Mouse (Mus musculus): ENCODE measurements around the gene Atg5. TPM values are rescaled to one million over a fixed set of nuclear protein-coding genes. Genes with fewer than 3 reads are reported as not detected.

Atg5 gene
- polyA plus RNA-seq, 1 experiment from 2014 or later, result 54.0 TPM

DNA sequence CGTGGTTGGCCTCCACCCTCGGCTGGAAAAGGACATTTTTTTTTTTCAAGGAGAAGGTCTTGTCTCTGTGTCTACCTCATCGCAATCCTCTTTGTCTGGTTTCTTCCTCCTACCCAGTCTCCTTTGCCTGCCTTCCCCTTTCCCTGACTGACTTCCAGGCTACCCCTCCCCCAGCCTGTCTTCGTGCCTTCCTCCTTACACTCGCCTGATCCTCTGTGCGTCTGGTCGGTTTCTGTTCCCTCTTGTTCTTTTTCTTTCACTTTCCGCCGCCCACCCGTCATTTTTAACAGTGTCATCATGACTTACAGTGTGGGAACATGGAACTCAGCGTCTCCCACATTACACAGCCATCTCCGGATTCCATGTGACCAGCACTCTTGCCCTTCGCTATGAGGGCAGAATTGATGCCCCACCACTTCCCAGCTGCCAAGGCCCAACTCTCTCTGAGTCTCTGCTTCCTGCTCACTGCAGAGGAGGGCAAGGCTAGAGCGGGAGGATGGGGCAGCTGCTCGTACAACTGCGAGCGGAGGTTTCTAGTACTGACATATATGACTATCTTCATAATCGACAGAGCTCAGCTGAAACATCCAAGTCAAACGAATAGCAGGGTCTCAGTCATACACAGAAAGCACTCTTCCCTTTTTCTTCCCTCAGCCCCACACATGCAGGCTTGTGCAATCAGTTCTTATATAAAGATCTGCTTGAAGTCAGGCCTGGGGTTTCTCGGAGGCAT is 112.5 kb downstream of the Atg5 start:
- no peaks in the 10 kb centered on the region for H3K9me3 ChIP-seq
- WGBS, result 52% methylated on average over 20 of the region's 20 CpGs
- no peak overlapping the region for H3K9ac ChIP-seq
- peaks cover 18% of the 10 kb centered on the region for H3K4me1 ChIP-seq (replicated peaks)
- no peaks in the 10 kb centered on the region for H3K27me3 ChIP-seq
- H3K27ac ChIP-seq (replicated peaks), result 0 out of 2 replicates have a peak overlapping the region, but pooled peaks have one; percentile 23
- no peak overlapping the region for H3K4me3 ChIP-seq
- H3K4me2 ChIP-seq, result no peak overlapping the region
- H3K36me3 ChIP-seq, result no peaks in the 10 kb centered on the region
- peak; percentile 25 for ATAC-seq (ENCODE audit: low read depth)

DNA sequence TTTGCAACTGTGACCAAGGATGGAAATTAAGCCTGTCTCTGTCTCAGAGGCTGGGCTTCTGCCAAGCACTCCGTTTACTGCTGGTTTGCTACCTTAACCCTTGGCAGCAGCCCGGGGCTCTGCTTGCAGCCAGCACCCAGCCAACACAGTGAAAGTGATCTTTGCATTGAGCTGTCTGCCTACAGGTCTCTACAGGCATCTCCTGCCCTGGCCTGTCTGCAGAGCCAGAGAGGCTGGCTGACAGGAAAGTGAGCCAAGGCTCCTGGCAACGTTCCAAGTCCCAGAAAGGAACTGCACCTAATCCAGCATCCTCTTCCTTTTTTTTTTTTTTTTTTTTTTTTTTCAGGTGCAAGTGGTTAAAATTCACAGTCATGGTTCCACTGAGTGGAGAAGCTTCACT is 113.2 kb downstream of the Atg5 start:
- peak; percentile 77 for ATAC-seq (ENCODE audit: low read depth)
- Histone ChIP-seq H3K27me3 (no peaks in the 10 kb centered on the region), H3K4me1 (replicated peaks) (peaks cover 18% of the 10 kb centered on the region), H3K9ac (no peak overlapping the region), H3K36me3 (no peaks in the 10 kb centered on the region), H3K4me3 (no peak overlapping the region), H3K27ac (replicated peaks) (no peak overlapping the region), H3K4me2 (no peak overlapping the region), H3K9me3 (no peaks in the 10 kb centered on the region)
- WGBS, result 39% methylated on average over 3 of the region's 3 CpGs

DNA sequence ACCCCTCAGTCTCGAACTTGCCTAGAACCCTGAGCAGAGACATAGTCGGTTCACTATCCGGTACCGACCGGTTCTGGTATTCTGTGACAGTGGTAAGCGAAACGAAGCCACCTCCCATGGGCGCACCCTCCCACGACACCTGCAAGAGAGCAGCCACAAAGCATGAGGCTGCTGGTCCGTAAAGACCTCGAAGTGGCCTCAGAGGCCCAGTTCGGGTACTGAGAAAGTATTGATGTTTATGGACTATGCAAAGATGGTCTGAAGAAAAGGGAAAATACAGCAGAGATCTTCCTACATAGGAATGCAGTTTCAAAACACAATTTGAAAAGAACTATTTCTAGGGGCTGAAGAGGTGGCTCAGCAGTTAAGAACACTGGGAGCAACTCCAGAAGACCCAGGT is 113.8 kb downstream of the Atg5 start:
- H3K27ac ChIP-seq (replicated peaks), result no peak overlapping the region
- H3K27me3 ChIP-seq, result no peaks in the 10 kb centered on the region
- peaks cover 18% of the 10 kb centered on the region for H3K4me1 ChIP-seq (replicated peaks)
- H3K4me2 ChIP-seq, result no peak overlapping the region
- H3K9me3 ChIP-seq, result no peaks in the 10 kb centered on the region
- no peak overlapping the region for H3K4me3 ChIP-seq
- WGBS, result 89% methylated on average over 12 of the region's 12 CpGs
- no peaks in the 10 kb centered on the region for H3K36me3 ChIP-seq
- no peak overlapping the region for H3K9ac ChIP-seq
- no peak for ATAC-seq (ENCODE audit: low read depth)

DNA sequence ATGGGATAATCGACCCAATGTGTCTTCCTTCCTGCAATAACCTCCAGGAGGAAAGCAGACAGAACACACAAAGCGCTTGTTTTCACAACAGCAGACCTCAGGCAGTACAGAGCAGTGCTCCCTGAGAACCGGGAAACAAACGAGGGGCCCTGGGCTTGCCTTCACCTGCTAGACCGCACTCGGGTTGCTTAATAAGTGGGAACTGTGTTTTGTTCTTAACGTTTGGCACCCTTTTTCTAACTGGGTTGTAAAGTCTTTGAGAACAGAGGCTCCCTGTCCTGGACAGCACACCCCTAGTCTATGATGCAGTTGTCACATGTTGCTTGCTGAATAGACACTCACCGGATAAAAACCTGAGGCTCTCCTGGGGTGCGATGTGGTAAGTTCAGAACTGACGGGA is 115.1 kb downstream of the Atg5 start:
- H3K4me3 ChIP-seq, result no peak overlapping the region
- H3K27me3 ChIP-seq, result no peaks in the 10 kb centered on the region
- ATAC-seq (ENCODE audit: low read depth), result no peak
- H3K4me1 ChIP-seq (replicated peaks), result peaks cover 18% of the 10 kb centered on the region
- H3K4me2 ChIP-seq, result no peak overlapping the region
- WGBS, result 68% methylated on average over 10 of the region's 10 CpGs
- no peaks in the 10 kb centered on the region for H3K36me3 ChIP-seq
- no peaks in the 10 kb centered on the region for H3K9me3 ChIP-seq
- no peak overlapping the region for H3K9ac ChIP-seq
- H3K27ac ChIP-seq (replicated peaks), result no peak overlapping the region

DNA sequence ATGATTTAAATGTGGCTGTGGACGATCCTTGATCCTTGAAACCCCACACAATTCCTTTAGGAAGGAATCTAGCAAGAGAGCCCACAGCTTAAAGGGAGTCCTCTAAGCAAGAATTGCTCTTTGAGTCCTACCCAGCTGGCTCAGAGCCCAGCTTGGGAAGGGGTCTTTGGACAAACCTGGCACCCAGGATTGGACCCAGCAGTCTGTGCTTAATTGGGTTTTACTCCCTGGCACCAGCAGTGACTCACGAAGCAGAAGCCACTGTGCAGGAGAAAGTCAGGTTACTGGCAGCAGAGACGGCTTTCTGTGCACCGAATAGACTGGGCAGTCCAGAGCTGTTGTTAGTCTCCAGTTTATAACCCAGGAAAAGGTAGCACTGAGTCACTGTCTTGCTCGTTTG is 117.1 kb downstream of the Atg5 start:
- no peak for ATAC-seq (ENCODE audit: low read depth)
- H3K36me3 ChIP-seq, result no peaks in the 10 kb centered on the region
- H3K27ac ChIP-seq (replicated peaks), result no peak overlapping the region
- WGBS, result 70% methylated on average over 5 of the region's 5 CpGs
- H3K27me3 ChIP-seq, result no peaks in the 10 kb centered on the region
- no peak overlapping the region for H3K4me2 ChIP-seq
- H3K9me3 ChIP-seq, result no peaks in the 10 kb centered on the region
- peaks cover 15% of the 10 kb centered on the region for H3K4me1 ChIP-seq (replicated peaks)
- no peak overlapping the region for H3K9ac ChIP-seq
- H3K4me3 ChIP-seq, result no peak overlapping the region

DNA sequence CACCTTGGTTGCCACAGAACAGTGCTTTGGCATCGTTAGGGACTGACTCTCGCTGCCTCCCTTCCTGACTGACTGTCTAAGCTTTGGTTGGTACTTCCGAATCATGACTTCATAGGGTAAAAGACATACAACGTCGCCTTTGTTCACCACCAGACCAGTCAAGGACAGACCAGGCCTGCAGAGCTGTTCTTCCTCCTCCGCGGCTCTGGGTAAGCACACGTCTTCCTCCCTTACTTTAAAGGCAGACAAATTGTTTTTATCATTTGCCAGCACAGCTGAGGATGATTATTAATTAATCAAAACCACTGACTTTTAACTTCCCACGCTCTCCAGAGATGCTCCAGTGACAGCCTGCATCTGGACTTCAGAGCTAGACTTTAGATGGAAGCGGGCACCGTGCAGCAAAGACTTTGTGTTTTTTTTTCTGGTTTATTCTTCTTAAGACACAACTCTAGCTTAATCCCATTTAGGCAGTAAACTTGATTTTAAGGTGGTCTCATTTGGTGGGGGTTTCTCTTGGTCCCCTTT is 120.6 kb downstream of the Atg5 start:
- Histone ChIP-seq H3K36me3 (no peaks in the 10 kb centered on the region), H3K4me1 (replicated peaks) (no peaks in the 10 kb centered on the region), H3K27ac (replicated peaks) (no peak overlapping the region), H3K9me3 (no peaks in the 10 kb centered on the region), H3K9ac (no peak overlapping the region), H3K4me3 (no peak overlapping the region), H3K27me3 (no peaks in the 10 kb centered on the region), H3K4me2 (no peak overlapping the region)
- ATAC-seq (ENCODE audit: low read depth), result no peak
- WGBS, result 81% methylated on average over 11 of the region's 11 CpGs

DNA sequence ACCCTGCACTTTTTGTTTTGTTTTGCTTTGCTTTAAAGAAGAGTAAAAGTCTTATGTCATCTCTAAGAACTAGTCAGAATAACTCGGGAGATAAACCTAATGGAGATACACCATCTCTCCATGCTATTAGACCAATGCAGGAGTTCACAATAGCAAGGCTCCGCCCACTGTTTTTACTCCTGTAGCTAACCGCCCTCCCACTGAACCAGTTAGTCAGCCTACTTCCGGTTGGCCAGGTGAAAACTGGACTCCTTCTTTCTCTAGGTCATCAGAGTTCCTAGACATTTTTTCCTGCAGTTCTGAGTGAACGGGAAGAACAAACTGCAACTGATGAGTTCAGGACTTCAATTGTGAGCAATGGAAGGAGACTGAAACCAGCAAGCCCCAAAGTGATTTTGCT is 122.1 kb downstream of the Atg5 start:
- WGBS, result 79% methylated on average over 5 of the region's 5 CpGs
- Histone ChIP-seq H3K9ac (no peak overlapping the region), H3K4me1 (replicated peaks) (no peaks in the 10 kb centered on the region), H3K4me2 (no peak overlapping the region), H3K4me3 (no peak overlapping the region), H3K9me3 (no peaks in the 10 kb centered on the region), H3K36me3 (no peaks in the 10 kb centered on the region), H3K27ac (replicated peaks) (no peak overlapping the region), H3K27me3 (no peaks in the 10 kb centered on the region)
- no peak for ATAC-seq (ENCODE audit: low read depth)

DNA sequence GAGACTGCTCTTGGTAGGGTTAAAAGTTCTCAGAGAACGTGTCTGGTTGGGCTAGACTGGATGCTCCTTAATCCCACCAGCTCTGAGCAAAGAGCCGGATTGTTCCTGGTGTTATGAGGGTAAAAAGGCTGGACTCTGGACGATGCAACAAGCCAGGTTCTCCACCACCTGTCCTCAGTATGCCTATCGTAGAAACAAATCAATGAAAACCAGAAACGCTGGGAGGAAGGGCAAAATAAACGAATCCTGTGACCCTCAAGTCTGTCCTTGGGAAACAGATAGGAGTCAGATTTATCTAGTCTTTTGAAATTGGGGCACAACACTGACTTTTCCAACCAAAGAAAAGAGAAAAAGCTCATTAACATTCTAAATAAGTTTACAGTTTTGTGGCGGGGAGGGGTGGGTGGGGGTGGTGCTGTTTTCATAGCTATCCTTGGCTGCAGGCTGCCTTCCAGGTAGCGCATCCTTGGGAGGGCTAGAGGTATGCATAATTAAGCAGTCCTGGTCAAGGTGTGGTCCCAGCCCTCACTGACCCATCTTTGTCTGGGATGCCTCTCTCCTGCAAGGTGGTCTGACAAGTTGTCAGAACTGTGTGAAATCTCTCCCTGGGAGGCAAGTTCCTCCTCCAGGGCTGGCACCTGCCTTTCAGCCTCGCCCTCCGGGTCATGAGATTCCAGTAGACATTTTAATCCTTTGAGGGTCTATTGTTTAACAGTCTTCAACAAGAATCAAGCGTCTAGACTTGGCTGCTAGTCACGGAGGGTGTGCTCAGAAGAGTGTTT is 123.5 kb downstream of the Atg5 start:
- H3K4me1 ChIP-seq (replicated peaks), result no peaks in the 10 kb centered on the region
- no peak overlapping the region for H3K4me3 ChIP-seq
- H3K36me3 ChIP-seq, result no peaks in the 10 kb centered on the region
- no peak overlapping the region for H3K27ac ChIP-seq (replicated peaks)
- H3K9me3 ChIP-seq, result no peaks in the 10 kb centered on the region
- no peaks in the 10 kb centered on the region for H3K27me3 ChIP-seq
- no peak for ATAC-seq (ENCODE audit: low read depth)
- WGBS, result 51% methylated on average over 12 of the region's 12 CpGs
- no peak overlapping the region for H3K4me2 ChIP-seq
- H3K9ac ChIP-seq, result no peak overlapping the region

DNA sequence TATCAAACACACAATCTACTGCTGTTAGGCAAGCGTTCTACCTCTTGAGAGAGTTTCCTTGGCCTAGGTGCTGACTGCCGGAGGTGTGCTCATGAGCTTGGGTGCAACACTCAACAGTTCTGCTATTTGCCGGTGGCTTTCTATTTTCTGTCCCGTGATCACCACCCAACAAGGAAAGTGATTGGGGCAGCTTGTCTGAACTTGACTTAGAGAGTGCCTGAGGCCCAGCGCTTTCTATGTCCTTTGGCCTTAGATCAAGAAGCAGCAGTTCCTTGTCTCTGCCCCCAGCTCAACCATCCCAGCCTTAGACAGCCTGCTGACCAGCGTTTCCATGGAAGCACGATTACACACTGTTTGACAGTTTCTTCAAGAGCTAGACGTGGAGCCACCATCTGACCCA is 124.7 kb downstream of the Atg5 start:
- no peaks in the 10 kb centered on the region for H3K9me3 ChIP-seq
- H3K27ac ChIP-seq (replicated peaks), result no peak overlapping the region
- no peak for ATAC-seq (ENCODE audit: low read depth)
- no peak overlapping the region for H3K9ac ChIP-seq
- 84% methylated on average over 8 of the region's 8 CpGs for WGBS
- H3K4me3 ChIP-seq, result no peak overlapping the region
- H3K4me2 ChIP-seq, result no peak overlapping the region
- H3K4me1 ChIP-seq (replicated peaks), result no peaks in the 10 kb centered on the region
- H3K27me3 ChIP-seq, result no peaks in the 10 kb centered on the region
- H3K36me3 ChIP-seq, result no peaks in the 10 kb centered on the region

DNA sequence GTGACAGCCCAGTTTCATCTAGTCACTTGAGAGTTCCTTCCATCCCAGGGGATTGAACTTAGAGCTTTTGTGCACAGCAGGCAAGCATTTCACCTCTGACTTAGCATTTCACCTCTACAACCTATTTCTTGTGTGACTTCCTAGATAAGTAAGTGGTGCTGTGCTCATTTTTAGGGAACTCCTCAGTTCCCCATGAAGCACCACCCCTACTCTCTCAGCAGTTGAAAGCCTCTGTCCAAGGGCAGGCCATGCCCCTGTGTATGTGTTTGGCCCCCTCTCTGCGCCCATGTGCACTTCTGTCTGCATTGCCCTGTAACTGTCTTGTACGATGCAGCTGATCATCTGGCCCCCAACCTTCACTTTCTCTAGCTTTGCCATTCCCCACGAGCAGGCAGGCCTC is 132.0 kb downstream of the Atg5 start:
- H3K9me3 ChIP-seq, result no peaks in the 10 kb centered on the region
- no peaks in the 10 kb centered on the region for H3K36me3 ChIP-seq
- no peak overlapping the region for H3K9ac ChIP-seq
- 36% methylated on average over 3 of the region's 3 CpGs for WGBS
- 0 out of 2 replicates have a peak, but pooled peaks cover 3% of the 10 kb centered on the region for H3K27me3 ChIP-seq
- no peak overlapping the region for H3K4me3 ChIP-seq
- no peak for ATAC-seq (ENCODE audit: low read depth)
- H3K27ac ChIP-seq (replicated peaks), result no peak overlapping the region
- no peaks in the 10 kb centered on the region for H3K4me1 ChIP-seq (replicated peaks)
- H3K4me2 ChIP-seq, result no peak overlapping the region

DNA sequence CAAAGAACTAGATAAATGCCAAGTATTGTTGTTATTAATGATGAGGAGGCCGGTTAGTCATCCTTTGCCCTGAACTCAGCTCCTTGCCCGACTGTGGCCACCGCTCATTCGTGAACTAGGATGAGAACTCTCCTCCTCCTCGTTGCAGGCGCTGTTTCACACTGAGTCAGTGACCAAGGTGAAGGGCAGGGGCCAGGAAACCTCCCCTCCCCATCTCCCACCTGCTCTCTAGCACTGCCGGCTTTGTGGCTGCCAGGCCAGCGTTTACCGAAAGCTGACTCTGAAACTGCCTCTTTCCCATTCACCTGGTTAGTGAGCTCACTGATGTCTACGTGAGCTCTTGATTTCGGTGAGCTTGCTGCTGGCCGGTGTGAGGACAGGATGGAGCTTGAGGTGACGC is 132.4 kb downstream of the Atg5 start:
- no peak overlapping the region for H3K9ac ChIP-seq
- 34% methylated on average over 13 of the region's 13 CpGs for WGBS
- H3K27ac ChIP-seq (replicated peaks), result no peak overlapping the region
- H3K9me3 ChIP-seq, result no peaks in the 10 kb centered on the region
- H3K4me1 ChIP-seq (replicated peaks), result no peaks in the 10 kb centered on the region
- H3K4me2 ChIP-seq, result no peak overlapping the region
- H3K36me3 ChIP-seq, result no peaks in the 10 kb centered on the region
- no peak for ATAC-seq (ENCODE audit: low read depth)
- H3K4me3 ChIP-seq, result no peak overlapping the region
- H3K27me3 ChIP-seq, result 0 out of 2 replicates have a peak, but pooled peaks cover 3% of the 10 kb centered on the region

DNA sequence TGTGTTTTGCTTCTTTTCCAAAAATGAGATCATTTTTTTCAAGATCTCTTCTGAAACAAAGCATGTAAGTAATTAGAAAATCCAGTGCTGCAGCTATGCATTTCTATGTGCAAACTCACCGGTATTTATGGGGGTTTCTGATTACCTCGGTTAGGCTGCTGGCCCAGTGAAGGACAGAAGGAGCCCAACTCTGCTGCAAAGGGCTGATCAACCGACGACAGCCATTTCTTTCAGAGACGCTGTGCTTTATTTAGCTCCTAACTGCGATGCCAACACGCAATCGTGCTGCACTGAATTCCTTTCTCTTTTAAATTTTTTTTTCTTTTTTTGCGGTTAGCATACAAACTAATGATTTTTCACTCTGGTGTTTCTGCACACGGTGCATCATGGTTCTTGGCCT is 133.4 kb downstream of the Atg5 start:
- Histone ChIP-seq H3K4me2 (no peak overlapping the region), H3K27me3 (0 out of 2 replicates have a peak, but pooled peaks cover 3% of the 10 kb centered on the region), H3K27ac (replicated peaks) (no peak overlapping the region), H3K9me3 (no peaks in the 10 kb centered on the region), H3K4me1 (replicated peaks) (no peaks in the 10 kb centered on the region), H3K4me3 (no peak overlapping the region), H3K9ac (no peak overlapping the region), H3K36me3 (no peaks in the 10 kb centered on the region)
- 77% methylated on average over 10 of the region's 10 CpGs for WGBS
- no peak for ATAC-seq (ENCODE audit: low read depth)
